Mouse (Mus musculus): ENCODE data around the gene Prelp.
"Not testable (repeated sequence)": the region's sequence is repeated elsewhere in the genome, so short reads cannot be mapped to it uniquely, and the experiment has no call there.

Prelp gene

GRCm38 (mm10) chr1:133921304-133921751 lies at the start of gene Prelp:
Prelp (minus strand) TSS chr1:133921414.
- no peak for DNase-seq (ENCODE audit: low read depth in 1 of 2, low spot score in 2 of 2)

DNA sequence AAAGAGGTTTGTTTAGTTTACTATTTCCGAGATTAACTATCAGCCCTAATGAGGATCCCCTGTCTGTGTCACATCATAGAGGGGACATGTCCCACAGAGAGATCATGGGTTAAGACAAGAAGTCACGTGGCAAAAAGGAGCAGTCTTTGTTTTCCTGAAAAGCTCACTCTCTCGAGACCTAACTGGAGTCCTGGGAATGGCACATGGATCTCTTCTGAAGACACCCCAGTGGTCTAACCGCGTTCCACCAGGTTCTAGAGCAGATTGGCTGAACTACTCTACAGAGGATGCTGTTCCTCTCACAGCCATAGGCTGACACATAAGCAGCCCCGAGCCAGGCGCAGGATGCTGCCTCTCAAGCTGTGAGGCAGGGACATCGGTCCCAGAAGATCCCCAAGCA lies 48.2 kb upstream of the Prelp start:
- DNase-seq (ENCODE audit: low read depth in 1 of 2, low spot score in 2 of 2): no peak

DNA sequence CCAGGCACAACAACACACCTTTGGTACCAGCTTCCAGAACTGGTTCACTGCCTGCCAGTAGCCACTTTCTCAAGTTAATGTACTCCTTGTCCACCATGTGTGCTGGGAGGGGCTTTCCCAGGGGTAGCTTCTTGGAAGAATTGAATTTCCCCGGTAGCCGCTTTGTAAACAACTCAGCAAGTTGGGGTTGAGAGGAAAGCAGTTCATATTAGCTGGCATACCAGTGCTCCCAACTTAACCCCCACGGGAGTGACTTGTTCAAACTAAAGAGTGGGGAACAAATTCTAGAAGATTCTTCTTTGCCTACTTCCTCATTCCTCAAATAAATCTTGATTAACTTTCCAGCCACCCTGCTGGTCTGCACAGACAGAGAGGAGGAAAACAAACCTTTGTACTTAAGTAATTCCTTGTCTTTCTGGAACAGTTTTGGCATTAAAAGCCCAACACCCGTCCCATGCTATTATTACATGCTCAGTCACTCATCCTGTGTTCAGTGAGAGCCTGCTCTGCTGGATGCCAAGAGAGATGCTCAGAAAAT lies 47.6 kb upstream of the Prelp start:
- DNase-seq (ENCODE audit: low read depth in 1 of 2, low spot score in 2 of 2): no peak

DNA sequence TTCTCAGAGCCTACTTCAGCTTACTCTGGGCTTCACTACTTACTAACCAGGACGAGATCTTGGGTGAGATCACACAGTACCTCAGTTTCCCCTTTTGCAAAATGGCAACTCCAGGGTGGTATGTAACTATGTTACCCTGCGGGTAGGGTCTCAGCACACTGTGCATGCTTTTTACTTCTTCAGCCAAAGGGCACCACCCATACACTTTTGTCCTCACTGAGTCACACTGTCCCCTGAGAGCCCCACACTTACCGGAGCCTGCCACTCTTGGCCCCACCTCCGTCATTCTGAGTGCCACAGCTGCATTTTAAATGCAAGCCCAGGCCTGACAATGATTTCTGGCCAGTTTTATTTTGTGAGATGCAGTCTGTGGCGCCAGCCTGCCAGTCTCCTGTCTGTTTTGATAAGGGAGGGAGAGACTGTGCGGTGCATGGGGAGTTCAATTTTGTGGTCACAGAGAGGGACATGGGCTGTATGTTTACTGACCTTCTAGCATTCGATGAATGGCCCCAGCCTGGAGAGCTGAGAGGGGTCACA lies 46.3 kb upstream of the Prelp start:
- DNase-seq (ENCODE audit: low read depth in 1 of 2, low spot score in 2 of 2): no peak

DNA sequence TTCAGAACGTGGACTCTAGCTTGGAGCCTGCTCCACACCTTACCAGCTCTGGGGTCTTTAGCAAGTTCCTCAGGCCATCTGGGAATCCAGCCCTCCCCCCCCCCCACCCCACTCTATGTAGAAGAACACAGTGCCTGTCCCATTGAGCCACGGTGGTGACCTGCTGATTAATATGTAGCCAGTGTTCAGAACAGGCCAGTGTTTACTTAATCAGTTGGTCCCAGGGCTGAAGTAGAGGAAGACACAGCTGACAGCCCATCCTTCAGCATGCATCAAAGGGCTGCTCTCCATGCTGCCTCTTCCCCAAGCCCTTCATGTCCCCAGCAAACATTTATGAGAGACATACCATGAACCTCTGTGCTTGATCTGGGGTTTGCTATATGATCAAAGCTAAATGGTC lies 44.8 kb upstream of the Prelp start:
- DNase-seq (ENCODE audit: low read depth in 1 of 2, low spot score in 2 of 2): no peak

DNA sequence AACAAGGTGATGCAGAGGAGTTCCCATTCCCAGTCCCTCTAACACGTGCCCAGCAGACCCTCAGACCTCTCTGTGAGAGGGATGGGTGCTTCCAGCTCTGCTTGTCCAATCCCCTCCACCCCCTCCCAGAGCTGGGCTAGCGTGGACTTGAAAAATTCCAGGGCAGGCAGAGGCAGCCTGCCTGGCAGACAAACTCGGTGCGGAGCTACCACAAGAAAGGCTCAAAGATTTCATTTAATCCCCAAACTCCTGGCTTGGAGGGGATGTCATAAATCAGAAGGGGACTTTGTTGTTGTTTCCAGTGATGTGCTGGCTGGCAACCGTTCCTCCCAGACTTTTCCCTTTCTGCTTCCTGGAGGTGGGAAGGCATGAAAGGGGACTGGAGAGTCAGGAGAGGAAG lies 44.1 kb upstream of the Prelp start:
- no peak for DNase-seq (ENCODE audit: low read depth in 1 of 2, low spot score in 2 of 2)

- no peak for DNase-seq (ENCODE audit: low read depth in 1 of 2, low spot score in 2 of 2)
Measured at GRCm38 (mm10) chr1:133964742-133965141, 43.5 kb upstream of the Prelp start.

DNA sequence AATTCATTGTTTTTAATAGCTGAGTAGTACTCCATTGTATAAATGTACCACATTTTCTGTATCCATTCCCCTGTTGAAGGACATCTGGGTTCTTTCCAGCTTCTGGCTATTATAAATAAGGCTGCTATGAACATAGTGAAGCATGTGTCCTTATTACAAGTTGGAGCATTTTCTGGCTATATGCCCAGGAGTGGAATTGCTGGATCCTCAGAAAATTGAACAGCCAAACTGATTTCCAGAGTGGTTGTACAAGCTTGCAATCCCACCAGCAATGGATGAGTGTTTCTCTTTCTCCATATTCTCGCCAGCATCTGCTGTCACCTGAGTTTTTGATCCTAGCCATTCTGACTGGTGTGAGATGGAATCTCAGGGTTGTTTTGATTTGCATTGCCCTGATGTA lies 42.4 kb upstream of the Prelp start:
- DNase-seq (ENCODE audit: low read depth in 1 of 2, low spot score in 2 of 2): not testable (repeated sequence)

DNA sequence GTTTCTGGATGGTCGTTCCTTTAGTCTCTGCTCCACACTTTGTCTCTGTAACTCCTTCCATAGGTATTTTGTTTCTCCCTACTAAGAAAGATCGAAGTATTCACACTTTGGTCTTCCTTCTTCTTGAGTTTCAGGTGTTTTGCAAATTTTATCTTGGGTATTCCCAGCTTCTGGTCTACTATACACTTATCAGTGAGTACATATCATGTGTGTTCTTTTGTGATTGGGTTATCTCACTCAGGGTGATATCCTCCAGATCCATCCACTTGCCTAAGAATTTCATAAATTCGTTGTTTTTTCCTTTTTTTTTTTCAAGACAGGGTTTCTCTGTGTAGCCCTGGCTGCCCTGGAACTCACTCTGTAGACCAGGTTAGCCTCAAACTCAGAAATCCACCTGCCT lies 41.9 kb upstream of the Prelp start:
- not testable (repeated sequence) for DNase-seq (ENCODE audit: low read depth in 1 of 2, low spot score in 2 of 2)

GRCm38 (mm10) chr1:133961281-133962134 lies 40.3 kb upstream of the Prelp start:
- no peak for DNase-seq (ENCODE audit: low read depth in 1 of 2, low spot score in 2 of 2)

GRCm38 (mm10) chr1:133959521-133959920 lies 38.3 kb upstream of the Prelp start:
- no peak for DNase-seq (ENCODE audit: low read depth in 1 of 2, low spot score in 2 of 2)

DNA sequence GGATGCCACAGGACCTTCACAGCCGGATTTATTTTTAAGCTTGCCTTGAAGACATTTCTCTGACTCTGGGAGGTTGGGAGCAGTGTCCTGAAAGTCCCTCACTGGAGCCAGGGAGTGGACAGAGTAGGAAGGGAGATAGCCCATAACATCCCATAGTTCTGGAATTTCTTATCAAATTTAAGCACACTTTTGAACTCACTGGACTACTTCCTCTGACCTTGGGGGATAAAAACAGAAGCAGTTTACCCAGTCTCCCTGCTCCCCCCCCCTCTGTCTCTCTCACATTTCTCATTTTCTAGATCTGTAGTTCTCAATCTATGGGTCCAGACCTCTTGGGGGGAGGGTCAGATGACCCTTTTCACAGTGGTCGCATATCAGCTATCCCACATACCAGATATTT lies 32.8 kb upstream of the Prelp start:
- no peak for DNase-seq (ENCODE audit: low read depth in 1 of 2, low spot score in 2 of 2)

- no peak for DNase-seq (ENCODE audit: low read depth in 1 of 2, low spot score in 2 of 2)
Measured at GRCm38 (mm10) chr1:133953261-133953742, 32.1 kb upstream of the Prelp start.

DNA sequence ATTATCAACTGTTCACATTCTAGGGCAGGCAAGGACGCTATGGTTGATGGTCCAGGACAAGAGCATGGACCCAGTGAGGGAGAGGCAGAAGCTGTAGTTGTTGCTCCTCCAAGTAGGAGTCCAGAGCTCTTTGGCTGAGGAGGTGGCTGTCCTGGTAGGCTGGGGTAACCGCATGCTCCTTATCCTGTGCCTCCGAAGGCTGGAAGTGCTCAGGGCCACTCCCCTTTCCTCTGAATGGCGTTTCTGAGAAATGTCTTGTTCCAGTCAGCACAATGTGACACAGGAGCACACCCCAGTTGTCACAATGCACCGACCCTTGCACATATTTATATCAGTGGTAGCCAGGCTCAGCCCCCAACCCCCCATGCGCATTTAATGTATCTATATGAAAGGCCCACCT lies 30.4 kb upstream of the Prelp start:
- no peak for DNase-seq (ENCODE audit: low read depth in 1 of 2, low spot score in 2 of 2)

DNA sequence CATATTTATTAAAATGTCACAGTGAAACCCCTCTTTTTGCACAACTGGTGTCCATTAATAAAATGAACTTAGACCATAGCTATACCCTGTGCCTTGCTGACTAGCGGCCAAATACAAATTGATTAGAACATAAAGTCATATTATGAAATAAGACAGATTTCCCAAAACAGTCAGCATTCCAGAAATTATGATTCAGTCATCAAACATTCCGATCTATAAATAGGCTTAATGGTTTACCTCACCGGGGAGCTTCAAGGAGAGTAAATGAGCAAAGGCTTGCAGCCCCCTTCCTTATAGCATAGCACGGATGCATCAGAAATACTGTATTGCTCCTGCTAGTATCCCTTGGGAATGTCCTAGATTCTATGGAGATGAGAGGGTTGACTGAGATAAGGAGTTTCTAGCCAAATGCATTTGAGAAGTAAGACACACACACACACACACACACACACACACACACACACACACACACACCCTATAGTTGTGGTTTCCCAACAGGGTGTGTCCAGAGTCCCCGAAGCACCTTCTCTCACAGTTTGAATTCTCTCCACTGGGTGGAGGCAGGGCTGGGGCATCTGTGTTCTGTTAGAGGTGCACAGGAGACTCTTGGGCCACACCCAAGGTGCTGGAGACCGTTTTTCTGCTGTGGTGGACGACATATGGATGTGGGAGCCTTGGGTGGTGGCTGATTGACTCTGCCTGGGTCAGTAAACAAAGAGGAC lies 29.0 kb upstream of the Prelp start:
- no peak for DNase-seq (ENCODE audit: low read depth in 1 of 2, low spot score in 2 of 2)

GRCm38 (mm10) chr1:133945106-133945505 lies 23.9 kb upstream of the Prelp start:
- DNase-seq (ENCODE audit: low read depth in 1 of 2, low spot score in 2 of 2): no peak

GRCm38 (mm10) chr1:133941904-133942303 lies 20.7 kb upstream of the Prelp start:
- no peak for DNase-seq (ENCODE audit: low read depth in 1 of 2, low spot score in 2 of 2)

GRCm38 (mm10) chr1:133941158-133941860 lies 20.1 kb upstream of the Prelp start:
- DNase-seq (ENCODE audit: low read depth in 1 of 2, low spot score in 2 of 2): no peak

DNA sequence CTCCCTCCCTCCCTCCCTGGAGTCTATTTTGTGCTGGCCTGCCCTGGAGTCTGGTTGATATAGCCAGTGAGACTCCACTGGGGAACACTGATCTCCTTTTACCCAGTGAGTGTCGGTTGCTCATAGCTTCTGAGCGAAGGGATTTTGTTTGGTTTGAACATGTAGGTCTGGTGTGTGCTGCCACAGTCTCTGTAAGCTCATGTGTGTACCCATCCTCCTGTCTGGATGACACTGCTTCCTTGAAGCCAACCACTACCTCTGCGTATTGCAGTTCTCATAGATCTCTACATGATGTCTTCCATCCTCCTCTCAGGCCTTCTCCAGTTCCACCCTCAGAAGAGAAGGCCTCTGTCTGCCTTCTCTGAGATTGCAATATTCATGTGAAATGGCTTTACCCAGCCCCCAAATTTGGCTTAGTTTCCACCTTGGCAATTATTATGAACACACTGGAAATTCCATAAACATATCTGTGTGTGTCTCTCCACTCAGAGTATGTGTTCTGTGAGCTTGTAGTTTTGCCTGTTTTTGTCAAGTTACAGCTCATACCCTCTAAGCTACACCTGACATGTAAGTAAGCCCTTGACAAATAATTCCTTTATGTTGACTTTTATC lies 19.4 kb upstream of the Prelp start:
- DNase-seq (ENCODE audit: low read depth in 1 of 2, low spot score in 2 of 2): no peak

DNA sequence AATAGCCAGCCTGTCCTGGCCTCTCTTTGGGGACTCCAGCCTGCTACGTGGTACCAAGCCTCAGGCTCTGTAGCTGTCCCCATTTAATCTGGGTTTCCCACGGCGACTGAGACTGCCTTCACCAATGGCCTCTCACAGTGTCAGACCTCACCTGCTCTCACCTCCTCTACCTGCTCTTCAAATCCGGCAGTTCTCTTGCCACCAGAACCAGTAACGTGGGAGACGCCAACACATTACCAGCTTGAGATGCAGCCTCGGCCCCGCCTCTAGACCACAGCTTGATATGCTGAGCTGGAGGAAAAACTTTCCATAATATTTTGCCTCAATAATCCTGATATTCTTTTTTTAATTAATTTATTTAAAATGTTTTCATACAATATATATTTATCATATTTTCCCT lies 18.5 kb upstream of the Prelp start:
- DNase-seq (ENCODE audit: low read depth in 1 of 2, low spot score in 2 of 2): no peak

DNA sequence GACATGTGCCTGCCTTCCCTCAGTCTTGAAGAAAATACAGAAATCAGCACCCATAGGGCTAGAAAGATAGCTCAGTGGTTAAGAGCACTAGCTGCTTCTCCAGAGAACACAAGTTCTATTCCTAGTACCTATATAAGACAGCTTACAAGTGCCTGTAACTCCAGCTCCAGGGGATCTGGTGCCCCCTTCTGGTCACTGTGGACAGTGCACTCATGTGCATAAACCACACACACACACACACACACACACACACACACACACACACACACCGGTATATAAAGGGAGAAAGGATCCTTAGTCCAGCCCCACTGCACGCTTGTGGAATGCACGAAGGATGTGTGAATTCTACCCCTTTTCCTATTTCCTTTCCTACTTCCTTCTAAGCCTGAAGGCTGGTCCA lies 15.0 kb upstream of the Prelp start:
- DNase-seq (ENCODE audit: low read depth in 1 of 2, low spot score in 2 of 2): no peak
